Mouse (Mus musculus) MEL (cell line): ENCODE data around the gene Rhot1. TPM values are rescaled to one million over a fixed set of nuclear protein-coding genes. Genes with fewer than 3 reads are reported as not detected.

Experiments used
- DNase-seq: peaks from one replicate; pipeline ENCODE4 v3.0.0; 2011; ENCODE audit warnings: low read depth, low spot score
- H3K27ac ChIP-seq: 2 replicates; pipeline ENCODE4 v1.5.1; 2012; ENCODE audit warnings: low read depth, mild to moderate bottlenecking, control low read depth, low read length, moderate library complexity; ENCODE audit not compliant: control insufficient read depth
- H3K27me3 ChIP-seq, 2 experiments: fragments of 150-350 bp in 1 of 2; sonication (generic) in 1 of 2; 2 replicates each; pipeline ENCODE4 v1.6.1; 2012; ENCODE audit warnings: low read length in 2 of 2, mild to moderate bottlenecking in 2 of 2, improper control_type of control experiment in 1 of 2, moderate library complexity in 1 of 2; ENCODE audit not compliant: insufficient read depth in 2 of 2, control insufficient read depth in 1 of 2
- H3K36me3 ChIP-seq, 2 experiments: 2 replicates each; pipeline ENCODE4 v1.6.1; 2012 to 2014; ENCODE audit warnings: low read length in 2 of 2, improper control_type of control experiment in 1 of 2, inconsistent platforms in 1 of 2, mild to moderate bottlenecking in 1 of 2; ENCODE audit not compliant: insufficient read depth in 2 of 2, control insufficient read depth in 1 of 2
- H3K4me1 ChIP-seq, 2 experiments: fragments of 150-350 bp in 1 of 2; sonication (generic) in 1 of 2; 2 replicates each; pipeline ENCODE4 v1.6.1; 2012; ENCODE audit warnings: low read length in 2 of 2, improper control_type of control experiment in 1 of 2, mild to moderate bottlenecking in 1 of 2; ENCODE audit not compliant: insufficient read depth in 2 of 2, control insufficient read depth in 1 of 2
- H3K4me3 ChIP-seq, 2 experiments: fragments of 150-350 bp in 1 of 2; sonication (generic) in 1 of 2; 2 replicates each; pipeline ENCODE4 v1.5.1; 2012; ENCODE audit warnings: low read depth in 2 of 2, low read length in 2 of 2, mild to moderate bottlenecking in 2 of 2, moderate library complexity in 2 of 2, control low read depth in 1 of 2, improper control_type of control experiment in 1 of 2; ENCODE audit not compliant: control insufficient read depth in 1 of 2, insufficient read depth in 1 of 2
- H3K79me2 ChIP-seq: 2 replicates; pipeline ENCODE4 v1.6.1; 2012; ENCODE audit warnings: mild to moderate bottlenecking, low read length, moderate library complexity; ENCODE audit not compliant: control insufficient read depth, poor library complexity, insufficient read depth
- H3K9ac ChIP-seq: 2 replicates; pipeline ENCODE4 v1.6.1; 2012; ENCODE audit warnings: low read depth, mild to moderate bottlenecking, control low read depth, low read length, moderate library complexity; ENCODE audit not compliant: control insufficient read depth, poor library complexity, severe bottlenecking
- H3K9me3 ChIP-seq: fragments of 150-350 bp; sonication (generic); replicated peaks from 2 replicates; pipeline ENCODE4 v1.6.1; 2012; ENCODE audit warnings: mild to moderate bottlenecking, low read length, improper control_type of control experiment, moderate library complexity; ENCODE audit not compliant: insufficient read depth
- BHLHE40 ChIP-seq: IDR thresholded peaks from 2 replicates; pipeline ENCODE4 v1.6.1; 2012; ENCODE audit warnings: low read depth, mild to moderate bottlenecking, inconsistent platforms, low read length, improper control_type of control experiment, borderline replicate concordance
- CHD1 ChIP-seq: IDR thresholded peaks from 2 replicates; pipeline ENCODE4 v1.6.1; 2012; ENCODE audit warnings: low read depth, mild to moderate bottlenecking, inconsistent platforms, low read length, improper control_type of control experiment
- CTCF ChIP-seq, 3 experiments: IDR thresholded peaks in 2 of 3; conservative IDR thresholded peaks in 1 of 3; 2 replicates each; pipeline ENCODE4 v1.5.1; 2011 to 2012; ENCODE audit warnings: low read length in 3 of 3, low read depth in 2 of 3, mild to moderate bottlenecking in 2 of 3, improper control_type of control experiment in 1 of 3, inconsistent platforms in 1 of 3, mixed read lengths in 1 of 3, moderate library complexity in 1 of 3; ENCODE audit not compliant: control insufficient read depth in 1 of 3, insufficient read depth in 1 of 3, poor library complexity in 1 of 3, severe bottlenecking in 1 of 3
- E2F4 ChIP-seq: IDR thresholded peaks from 2 replicates; pipeline ENCODE4 v1.6.1; 2011; ENCODE audit warnings: low read depth, low read length, improper control_type of control experiment, borderline replicate concordance
- EP300 ChIP-seq, 2 experiments: IDR thresholded peaks; 2 replicates each; pipeline ENCODE4 v1.6.1; 2011; ENCODE audit warnings: improper control_type of control experiment in 2 of 2, low read length in 2 of 2, low read depth in 1 of 2, mild to moderate bottlenecking in 1 of 2
- GABPA ChIP-seq: IDR thresholded peaks from 2 replicates; pipeline ENCODE4 v1.6.1; 2012; ENCODE audit warnings: low read depth, mild to moderate bottlenecking, inconsistent platforms, low read length, improper control_type of control experiment, moderate library complexity
- MAFK ChIP-seq: IDR thresholded peaks from 2 replicates; pipeline ENCODE4 v1.6.1; 2011; ENCODE audit warnings: low read depth, mild to moderate bottlenecking, low read length, improper control_type of control experiment, borderline replicate concordance
- MAX ChIP-seq: IDR thresholded peaks from 2 replicates; pipeline ENCODE4 v1.6.1; 2011; ENCODE audit warnings: low read length, improper control_type of control experiment
- MEF2A ChIP-seq: IDR thresholded peaks from 2 replicates; pipeline ENCODE4 v1.6.1; 2014; ENCODE audit warnings: low read depth, mild to moderate bottlenecking, inconsistent platforms, low read length, improper control_type of control experiment; ENCODE audit not compliant: poor library complexity, insufficient replicate concordance, severe bottlenecking; ENCODE audit errors: extremely low read depth
- MXI1 ChIP-seq: IDR thresholded peaks from 2 replicates; pipeline ENCODE4 v1.6.1; 2011; ENCODE audit warnings: mild to moderate bottlenecking, low read depth, low read length, improper control_type of control experiment
- NRF1 ChIP-seq: IDR thresholded peaks from 2 replicates; pipeline ENCODE4 v1.6.1; 2014; ENCODE audit warnings: low read depth, mild to moderate bottlenecking, inconsistent platforms, low read length, improper control_type of control experiment, moderate library complexity; ENCODE audit not compliant: poor library complexity, insufficient read depth, severe bottlenecking
- POLR2AphosphoS2 ChIP-seq: IDR thresholded peaks from 2 replicates; pipeline ENCODE4 v1.6.1; 2011; ENCODE audit warnings: low read length, improper control_type of control experiment
- POLR2AphosphoS5 ChIP-seq: IDR thresholded peaks from 2 replicates; pipeline ENCODE4 v1.6.1; 2012; ENCODE audit warnings: low read depth, borderline replicate concordance, mild to moderate bottlenecking, inconsistent platforms, low read length, moderate library complexity, mixed read lengths
- RAD21 ChIP-seq: IDR thresholded peaks from 2 replicates; pipeline ENCODE4 v1.6.1; 2011; ENCODE audit warnings: mild to moderate bottlenecking, low read depth, low read length, improper control_type of control experiment
- RCOR1 ChIP-seq: IDR thresholded peaks from 2 replicates; pipeline ENCODE4 v1.6.1; 2012; ENCODE audit warnings: low read depth, mild to moderate bottlenecking, inconsistent platforms, low read length, improper control_type of control experiment
- SIN3A ChIP-seq: IDR thresholded peaks from 2 replicates; pipeline ENCODE4 v1.6.1; 2012; ENCODE audit warnings: low read length, improper control_type of control experiment, inconsistent platforms
- SMC3 ChIP-seq: IDR thresholded peaks from 2 replicates; pipeline ENCODE4 v1.6.1; 2011; ENCODE audit warnings: low read depth, low read length, improper control_type of control experiment
- TAL1 ChIP-seq: IDR thresholded peaks from 2 replicates; pipeline ENCODE4 v1.6.1; 2012; ENCODE audit warnings: mild to moderate bottlenecking, inconsistent platforms, low read length, moderate library complexity, mixed read lengths
- TBP ChIP-seq: IDR thresholded peaks from 2 replicates; pipeline ENCODE4 v1.8.0; 2011; ENCODE audit warnings: low read depth, low read length, improper control_type of control experiment
- UBTF ChIP-seq: IDR thresholded peaks from 2 replicates; pipeline ENCODE4 v1.6.1; 2012; ENCODE audit warnings: low read depth, mild to moderate bottlenecking, inconsistent platforms, low read length, improper control_type of control experiment, moderate library complexity, borderline replicate concordance; ENCODE audit not compliant: insufficient read depth
- USF1 ChIP-seq: IDR thresholded peaks from 2 replicates; pipeline ENCODE4 v1.6.1; 2014; ENCODE audit warnings: low read depth, mild to moderate bottlenecking, inconsistent platforms, low read length, improper control_type of control experiment, moderate library complexity
- USF2 ChIP-seq, 2 experiments: IDR thresholded peaks; 2 replicates each; pipeline ENCODE4 v1.6.1; 2011 to 2012; ENCODE audit warnings: improper control_type of control experiment in 2 of 2, low read length in 2 of 2, borderline replicate concordance in 1 of 2, inconsistent platforms in 1 of 2, low read depth in 1 of 2, mild to moderate bottlenecking in 1 of 2; ENCODE audit not compliant: insufficient read depth in 1 of 2
- ZC3H11A ChIP-seq: IDR thresholded peaks from 2 replicates; pipeline ENCODE4 v1.6.1; 2012; ENCODE audit warnings: low read depth, mild to moderate bottlenecking, inconsistent platforms, low read length, improper control_type of control experiment
- ZKSCAN1 ChIP-seq: IDR thresholded peaks from 2 replicates; pipeline ENCODE4 v1.6.1; 2012; ENCODE audit warnings: low read depth, mild to moderate bottlenecking, inconsistent platforms, low read length, improper control_type of control experiment, moderate library complexity
- ZMIZ1 ChIP-seq: IDR thresholded peaks from 2 replicates; pipeline ENCODE4 v1.6.1; 2012; ENCODE audit warnings: low read depth, mild to moderate bottlenecking, inconsistent platforms, low read length, improper control_type of control experiment, moderate library complexity
- ZNF384 ChIP-seq: IDR thresholded peaks from 2 replicates; pipeline ENCODE4 v1.6.1; 2012; ENCODE audit warnings: low read depth, mild to moderate bottlenecking, inconsistent platforms, low read length, improper control_type of control experiment
- polyA plus RNA-seq, 2 experiments: library from polyadenylated mRNA; stranded (reverse) in 1 of 2; unstranded in 1 of 2; fragments of >175 nt in 1 of 2; fragments of >200 nt in 1 of 2; gene quantifications; 2 replicates each; pipeline versions ENCODE4 v1.2.1 to v1.2.4; 2012; ENCODE audit warnings: low replicate concordance in 2 of 2, low read depth in 1 of 2; ENCODE audit not compliant: insufficient read length in 2 of 2, insufficient read depth in 1 of 2, missing spikeins in 1 of 2
- total RNA-seq: library from RNA; depleted of rRNA; stranded (reverse); fragments of 300-350 nt; gene quantifications from 2 replicates; pipeline ENCODE4 v1.2.3, GENCODE M21; 2012

The Rhot1 gene
- total and polyA plus RNA-seq, 3 experiments, result 43.7 to 919 (median 44.3) TPM

DNA sequence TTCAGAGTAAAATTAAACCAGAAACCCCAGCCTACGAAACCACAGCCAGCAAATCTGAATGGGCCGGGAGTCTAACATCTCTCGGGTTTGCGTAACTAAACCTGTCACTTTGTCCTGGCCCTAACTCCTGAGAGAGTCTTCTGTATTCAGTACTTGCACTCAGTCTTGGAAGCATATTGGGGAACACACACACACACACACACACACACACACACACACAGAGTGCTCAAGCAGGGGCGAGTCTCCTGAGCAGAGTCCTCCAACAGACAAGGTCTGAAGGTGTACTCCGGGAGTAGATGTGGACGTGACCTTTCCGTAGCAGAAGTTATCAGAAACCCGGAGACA lies 93.2 kb downstream of the Rhot1 start:
- no peak overlapping the region for H3K27ac ChIP-seq
- DNase-seq, result no peak
- H3K27me3 ChIP-seq, result 0 out of 4 replicates have a peak, but pooled peaks cover 0 to 2% of the 10 kb centered on the region in 2 experiments
- H3K4me3 ChIP-seq, result no peak overlapping the region
- no peak overlapping the region for H3K9ac ChIP-seq
- H3K9me3 ChIP-seq, result no peaks in the 10 kb centered on the region
- H3K79me2 ChIP-seq, result no peaks in the 10 kb centered on the region
- H3K36me3 ChIP-seq, result no peaks in the 10 kb centered on the region; a peak in 1 of 4 replicates
- H3K4me1 ChIP-seq, result no peaks in the 10 kb centered on the region
- TF ChIP-seq NRF1 (no peak), USF1 (no peak)

DNA sequence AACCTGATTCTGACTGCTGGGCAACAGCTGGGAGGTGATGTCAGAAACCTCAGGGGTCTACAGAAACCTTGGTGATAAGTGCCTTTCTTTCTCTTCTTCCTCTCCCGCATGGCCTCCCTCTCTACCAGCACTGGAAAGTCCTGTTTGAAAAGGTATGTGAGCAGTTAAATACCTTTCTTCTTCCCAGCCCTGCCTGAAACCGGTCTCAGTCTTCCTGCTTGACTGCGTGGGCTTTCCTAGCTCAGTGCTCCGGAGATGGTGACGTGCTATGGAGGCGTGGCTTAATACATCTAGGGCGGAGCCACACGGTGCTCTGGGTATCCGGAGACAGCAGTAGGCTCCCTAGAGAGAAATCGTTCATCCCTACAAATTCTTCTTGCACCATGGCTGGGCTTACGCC lies 93.7 kb downstream of the Rhot1 start:
- peak overlapping the region; percentile 40 to 49 for H3K4me3 ChIP-seq
- H3K27me3 ChIP-seq, result no peaks in the 10 kb centered on the region

DNA sequence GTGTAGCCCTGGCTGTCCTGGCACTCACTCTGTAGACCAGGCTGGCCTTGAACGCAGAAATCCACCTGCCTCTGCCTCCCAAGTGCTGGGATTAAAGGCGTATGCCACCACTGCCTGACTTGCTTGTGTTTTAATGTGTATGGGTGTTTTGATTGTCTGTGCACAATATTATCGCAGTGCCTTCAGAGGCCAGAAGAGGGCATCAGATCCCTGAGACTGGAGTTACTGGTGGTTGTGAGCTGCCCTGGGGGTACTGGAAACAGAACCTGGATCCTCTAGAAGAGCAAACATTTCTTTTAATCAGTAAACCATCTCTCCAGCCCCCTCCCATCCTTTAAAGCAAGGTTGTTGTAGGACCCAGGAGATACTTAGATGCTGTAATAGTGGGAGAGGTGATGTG lies 94.9 kb downstream of the Rhot1 start:
- H3K4me1 ChIP-seq, result no peaks in the 10 kb centered on the region
- no peaks in the 10 kb centered on the region for H3K79me2 ChIP-seq
- peak; percentile 58 for DNase-seq
- H3K4me3 ChIP-seq, result no peak overlapping the region
- H3K27me3 ChIP-seq, result no peaks in the 10 kb centered on the region
- TF ChIP-seq ZKSCAN1 (no peak), E2F4 (no peak), USF2 (IDR thresholded peaks at IDR 0.05; ENCODE audit: borderline replicate concordance in 1 of 2, insufficient read depth in 1 of 2, low read depth in 1 of 2, low read length in 2 of 2) (no peak), CTCF (IDR thresholded peaks at IDR 0.05 in 2 of 3, conservative IDR thresholded peaks at IDR 0.05 in 1 of 3; ENCODE audit: control insufficient read depth in 1 of 3, insufficient read depth in 1 of 3, low read depth in 2 of 3, low read length in 3 of 3, poor library complexity in 1 of 3, severe bottlenecking in 1 of 3) (peak; percentile 42 to 60 (median 52)), MXI1 (no peak), GABPA (no peak), CHD1 (no peak), SIN3A (no peak), TAL1 (no peak), POLR2AphosphoS2 (no peak), EP300 (IDR thresholded peaks at IDR 0.05; ENCODE audit: low read depth in 1 of 2, low read length in 2 of 2) (no peak), RAD21 (peak; percentile 55), ZC3H11A (peak; percentile 18; the same call in 1 of the 2 replicates), MAX (no peak), MEF2A (no peak), SMC3 (peak; percentile 42)
- H3K36me3 ChIP-seq, result no peaks in the 10 kb centered on the region; a peak in 1 of 4 replicates
- no peaks in the 10 kb centered on the region for H3K9me3 ChIP-seq
- no peak overlapping the region for H3K9ac ChIP-seq
- no peak overlapping the region for H3K27ac ChIP-seq

More for the DNA sequence above, 93.7 kb downstream of the Rhot1 start:
- Histone ChIP-seq H3K9ac (peak overlapping the region; percentile 44), H3K27ac (no peak overlapping the region), H3K9me3 (no peaks in the 10 kb centered on the region)
- no peak for TF ChIP-seq ZMIZ1
- TF ChIP-seq TBP, result no peak
- TF ChIP-seq GABPA, result no peak
- TF ChIP-seq POLR2AphosphoS5, result no peak
- TF ChIP-seq ZNF384, result no peak
- TF ChIP-seq RCOR1, result no peak
- TF ChIP-seq BHLHE40, result no peak
- no peak for TF ChIP-seq UBTF
- TF ChIP-seq MAX, result no peak
- TF ChIP-seq MAFK, result no peak
- TF ChIP-seq TAL1, result no peak
- no peak for TF ChIP-seq USF2 (IDR thresholded peaks at IDR 0.05; ENCODE audit: borderline replicate concordance in 1 of 2, insufficient read depth in 1 of 2, low read depth in 1 of 2, low read length in 2 of 2)
- no peak for TF ChIP-seq USF1
- TF ChIP-seq RAD21, result no peak
- TF ChIP-seq, all 39 proteins: peak for 0
- DNase-seq, result peak; percentile 78
- Histone ChIP-seq H3K4me1 (no peaks in the 10 kb centered on the region), H3K36me3 (no peaks in the 10 kb centered on the region; a peak in 1 of 4 replicates), H3K79me2 (no peaks in the 10 kb centered on the region)
